Mouse (Mus musculus) left cerebral cortex, adult 2 months (tissue): ENCODE results near the gene Rtp4. TPM values are rescaled to one million over a fixed set of nuclear protein-coding genes. Genes with fewer than 3 reads are reported as not detected.

Experiments used
- DNase-seq, 2 experiments: peaks; one replicate each; pipeline ENCODE4 v3.0.0; 2021 to 2022; ENCODE audit warnings: low spot score in 2 of 2, mixed read lengths in 1 of 2; ENCODE audit errors: extremely low spot score in 1 of 2
- H3K27ac ChIP-seq: fragments of 200-600 bp; 2 replicates; pipeline ENCODE4 v1.8.1; 2022
- H3K4me3 ChIP-seq: fragments of 200-600 bp; 2 replicates; pipeline ENCODE4 v1.8.1; 2022
- CTCF ChIP-seq: fragments of 200-600 bp; IDR thresholded peaks from 2 replicates; pipeline ENCODE4 v1.8.1; 2022; ENCODE audit warnings: antibody characterized with exemption, mild to moderate bottlenecking, moderate library complexity
- intact Hi-C: fragments of 180-260 bp; cut with DNase I; formaldehyde crosslinking; loops from one replicate; pipeline ENCODE4 v1.15.1; 2025
- total RNA-seq, 2 experiments: library from RNA; stranded (reverse); gene quantifications; 2 replicates each; pipeline ENCODE4 v1.2.3; 2021

Rtp4 gene
- total RNA-seq, 2 experiments from 2014 or later, result 1.7 to 2.4 TPM

- intact Hi-C loops, result no loop called here
These were observed 86.6 kb downstream of the Rtp4 start for GRCm38 (mm10) chr16:23606651-23607050.

GRCm38 (mm10) chr16:23607911-23608410 is 87.9 kb downstream of the Rtp4 start:
- TF ChIP-seq CTCF, result no peak
- intact Hi-C loops, result no loop called here
- Histone ChIP-seq H3K4me3 (no peak overlapping the region), H3K27ac (no peak overlapping the region)
- no peak for DNase-seq

More at GRCm38 (mm10) chr16:23606651-23607050, 86.6 kb downstream of the Rtp4 start:
- Histone ChIP-seq H3K4me3 (no peak overlapping the region), H3K27ac (no peak overlapping the region)
- TF ChIP-seq CTCF, result no peak
- DNase-seq, result no peak

DNA sequence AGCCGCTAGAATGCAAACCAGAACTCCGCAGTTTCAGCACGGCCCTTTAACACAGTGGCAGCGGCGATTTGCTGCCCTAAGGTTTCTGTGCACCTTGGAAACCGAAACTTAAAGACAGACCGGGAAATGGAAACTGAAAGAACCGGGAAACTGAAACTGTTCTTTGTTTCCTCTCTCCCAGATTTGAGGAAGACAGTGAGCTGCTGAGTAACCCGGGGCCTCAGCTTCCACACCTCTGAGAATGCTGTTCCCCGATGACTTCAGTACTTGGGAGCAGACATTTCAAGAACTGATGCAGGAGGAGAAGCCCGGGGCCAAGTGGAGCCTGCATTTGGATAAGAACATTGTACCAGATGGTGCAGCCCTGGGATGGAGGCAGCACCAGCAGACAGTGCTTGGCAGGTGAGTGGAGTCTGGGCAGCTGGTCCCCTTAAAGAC is 89.7 kb downstream of the Rtp4 start:
- Histone ChIP-seq H3K27ac (peak overlapping the region; percentile 42), H3K4me3 (peak overlapping the region; percentile 43)
- no peak for DNase-seq
- intact Hi-C loops, result no loop called here
- TF ChIP-seq CTCF, result no peak

- TF ChIP-seq CTCF, result no peak
- no peak for DNase-seq
- Histone ChIP-seq H3K4me3 (no peak overlapping the region), H3K27ac (no peak overlapping the region)
- intact Hi-C loops, result no loop called here
These were observed 104.1 kb downstream of the Rtp4 start for GRCm38 (mm10) chr16:23624205-23624604.

- Histone ChIP-seq H3K27ac (no peak overlapping the region), H3K4me3 (no peak overlapping the region)
- intact Hi-C loops, result no loop called here
- no peak for DNase-seq
- no peak for TF ChIP-seq CTCF
These were observed 111.4 kb downstream of the Rtp4 start for GRCm38 (mm10) chr16:23631531-23631930.

- TF ChIP-seq CTCF, result peak; percentile 27
- no peak overlapping the region for H3K27ac ChIP-seq
- intact Hi-C loops, result no loop called here
- H3K4me3 ChIP-seq, result no peak overlapping the region
- no peak for DNase-seq
These were observed 112.6 kb downstream of the Rtp4 start for GRCm38 (mm10) chr16:23632681-23633080.

DNA sequence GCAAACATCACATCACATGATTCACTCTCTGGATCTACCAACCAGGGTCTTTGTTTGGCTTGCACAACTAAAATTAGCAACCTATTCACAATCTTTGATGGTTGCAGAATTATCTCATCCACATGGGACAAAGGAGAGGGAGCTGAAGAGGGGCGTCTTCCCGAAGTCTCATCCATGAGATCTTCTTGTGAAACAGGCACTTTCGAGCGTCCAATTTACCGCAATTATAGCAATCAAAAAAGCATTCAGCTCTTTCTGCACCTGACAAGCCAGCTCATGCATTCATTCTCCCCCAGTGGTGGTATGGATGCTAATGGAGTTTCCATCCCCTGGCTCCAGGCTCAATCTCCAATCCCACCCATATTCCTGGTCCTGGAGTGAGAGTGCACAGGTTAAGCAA is 132.9 kb downstream of the Rtp4 start:
- H3K4me3 ChIP-seq, result no peak overlapping the region
- DNase-seq, result no peak
- intact Hi-C loops, result no loop called here
- TF ChIP-seq CTCF, result no peak
- no peak overlapping the region for H3K27ac ChIP-seq

- Histone ChIP-seq H3K4me3 (no peak overlapping the region), H3K27ac (no peak overlapping the region)
- TF ChIP-seq CTCF, result no peak
- intact Hi-C loops, result no loop called here
- no peak for DNase-seq
These were observed 133.4 kb downstream of the Rtp4 start for GRCm38 (mm10) chr16:23653479-23653878.

DNA sequence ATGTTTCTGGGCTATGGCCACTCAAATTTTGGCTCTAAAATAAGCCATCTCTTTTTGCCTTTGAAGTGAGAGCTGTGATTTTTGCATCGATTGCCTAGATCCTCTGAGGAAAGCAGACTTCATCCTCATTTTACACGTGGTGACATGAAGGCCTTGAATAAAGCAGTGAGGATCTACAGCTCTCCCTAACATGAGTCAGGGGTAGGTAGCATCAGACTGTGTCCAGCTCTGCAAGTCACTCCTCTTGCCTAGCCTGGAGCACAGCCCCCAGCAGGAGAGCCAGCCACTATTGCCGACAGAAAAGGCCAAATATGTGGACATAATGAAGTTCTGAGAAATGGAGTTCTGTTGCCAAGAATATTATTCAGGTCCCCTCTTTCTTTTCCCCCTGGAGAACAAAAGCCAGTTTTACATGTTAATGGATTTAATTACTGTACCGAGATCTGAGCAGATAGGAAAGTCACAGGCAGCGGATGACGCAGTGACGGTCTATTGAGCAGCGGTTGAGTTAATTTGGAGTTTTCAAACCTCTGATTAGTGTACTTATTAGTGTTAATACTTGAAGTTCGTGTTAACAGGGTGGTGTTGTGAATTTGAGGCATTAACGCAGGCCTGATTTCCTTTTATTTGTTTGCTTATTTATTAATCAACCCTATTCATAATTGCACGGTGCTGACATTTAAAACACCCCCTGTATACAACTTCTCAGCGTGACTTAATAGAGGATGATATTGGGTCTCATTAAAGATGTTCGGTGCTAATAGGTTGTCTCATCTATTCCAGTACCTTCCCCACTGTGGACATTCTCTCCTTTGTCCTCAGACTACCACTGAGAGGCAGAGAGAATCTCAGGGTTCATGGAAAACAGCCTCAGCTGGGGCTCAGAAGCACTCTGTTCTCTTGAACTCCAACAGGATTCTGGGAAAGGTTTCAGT is 139.8 kb downstream of the Rtp4 start:
- H3K4me3 ChIP-seq, result no peak overlapping the region
- no peak for DNase-seq
- TF ChIP-seq CTCF, result no peak
- H3K27ac ChIP-seq, result no peak overlapping the region
- intact Hi-C loops, result no loop called here

Other genes starting within 250 kb of the Rtp4 start
- gene Rtp1, start 91.2 kb upstream of the Rtp4 start, total RNA-seq, result under 1 TPM; 0.14 to 0.70 TPM
- gene Masp1, start 524 bp downstream of the Rtp4 start, total RNA-seq, result 10 to 100 TPM; 12.6 to 14.6 TPM